Mouse (Mus musculus) lung, postnatal 25 days (tissue): ENCODE measurements around the gene AF366264.
"Not testable (repeated sequence)": the region's sequence is repeated elsewhere in the genome, so short reads cannot be mapped to it uniquely, and the experiment has no call there.

Source experiments
- DNase-seq: peaks from one replicate; pipeline ENCODE4 v3.0.0; 2022; ENCODE audit warnings: low spot score

AF366264 gene

GRCm38 (mm10) chr8:13838289-13838688 is at the start of gene AF366264:
AF366264 (minus strand) TSS chr8:13838389.
- DNase-seq, result not testable (repeated sequence)

- DNase-seq, result not testable (repeated sequence)
Observed at GRCm38 (mm10) chr8:13843286-13843685, 5.1 kb upstream of the AF366264 start.

- DNase-seq, result peak; percentile 1
Observed at GRCm38 (mm10) chr8:13828598-13829172, 9.5 kb downstream of the AF366264 start.

GRCm38 (mm10) chr8:13799566-13799965 is 38.6 kb downstream of the AF366264 start:
- DNase-seq, result no peak

GRCm38 (mm10) chr8:13797676-13798075 is 40.5 kb downstream of the AF366264 start:
- no peak for DNase-seq

GRCm38 (mm10) chr8:13793746-13794101 is 44.5 kb downstream of the AF366264 start:
- DNase-seq, result no peak

GRCm38 (mm10) chr8:13793097-13793745 is 45.0 kb downstream of the AF366264 start:
- no peak for DNase-seq

GRCm38 (mm10) chr8:13789606-13790005 is 48.6 kb downstream of the AF366264 start:
- no peak for DNase-seq

GRCm38 (mm10) chr8:13785764-13786299 is 52.4 kb downstream of the AF366264 start:
- peak; percentile 94 for DNase-seq

- DNase-seq, result peak; percentile 94
Observed at GRCm38 (mm10) chr8:13785250-13785763, 52.9 kb downstream of the AF366264 start, which contains the start of gene Upf3a. Upf3a (plus strand) TSS chr8:13785615.
